Mouse (Mus musculus): Measurements from ENCODE around the gene Papss1. TPM values are rescaled to one million over a fixed set of nuclear protein-coding genes. Genes with fewer than 3 reads are reported as not detected.
A peak's percentile ranks its signal among the peaks of the same experiment; 100 is the strongest.

Gene Papss1
- polyA plus RNA-seq, 1 experiment from 2014 or later, result 93.7 TPM

GRCm38 (mm10) chr3:131634091-131634490 lies 69.5 kb downstream of the Papss1 start:
- no peak overlapping the region for H3K4me2 ChIP-seq (ENCODE audit: low read depth)
- WGBS, result 89% methylated on average over 2 of the region's 2 CpGs
- H3K9me3 ChIP-seq (ENCODE audit: control insufficient read depth, low read length), result no peaks in the 10 kb centered on the region
- H3K4me3 ChIP-seq (ENCODE audit: low read depth, low read length), result no peak overlapping the region
- no peak overlapping the region for H3K9ac ChIP-seq (ENCODE audit: low read length)
- no peaks in the 10 kb centered on the region for H3K27me3 ChIP-seq (ENCODE audit: control insufficient read depth, insufficient read depth, low read length)
- H3K27ac ChIP-seq (ENCODE audit: low read depth, low read length), result no peak overlapping the region
- no peaks in the 10 kb centered on the region for H3K36me3 ChIP-seq (ENCODE audit: control insufficient read depth, insufficient read depth, low read length)
- H3K4me1 ChIP-seq (ENCODE audit: control insufficient read depth, insufficient read depth, low read length), result peaks cover 15% of the 10 kb centered on the region
- DNase-seq (ENCODE audit: low spot score) (no peak), ATAC-seq (ENCODE audit: insufficient read depth, low FRiP score, low TSS enrichment) (no peak)

- H3K9ac ChIP-seq (ENCODE audit: low read length), result no peak overlapping the region
- H3K9me3 ChIP-seq (ENCODE audit: control insufficient read depth, low read length), result no peaks in the 10 kb centered on the region
- no peak for DNase-seq (ENCODE audit: low spot score)
- peaks cover 15% of the 10 kb centered on the region for H3K4me1 ChIP-seq (ENCODE audit: control insufficient read depth, insufficient read depth, low read length)
- ATAC-seq (ENCODE audit: insufficient read depth, low FRiP score, low TSS enrichment), result no peak
- H3K4me2 ChIP-seq (ENCODE audit: low read depth), result no peak overlapping the region
- H3K4me3 ChIP-seq (ENCODE audit: low read depth, low read length), result no peak overlapping the region
- no peaks in the 10 kb centered on the region for H3K27me3 ChIP-seq (ENCODE audit: control insufficient read depth, insufficient read depth, low read length)
- no peaks in the 10 kb centered on the region for H3K36me3 ChIP-seq (ENCODE audit: control insufficient read depth, insufficient read depth, low read length)
- no peak overlapping the region for H3K27ac ChIP-seq (ENCODE audit: low read depth, low read length)
- WGBS, result 34% methylated on average over 5 of the region's 5 CpGs
Measured at GRCm38 (mm10) chr3:131636126-131636525, 71.6 kb downstream of the Papss1 start.

- Histone ChIP-seq H3K4me1 (ENCODE audit: control insufficient read depth, insufficient read depth, low read length) (peaks cover 15% of the 10 kb centered on the region), H3K4me3 (ENCODE audit: low read depth, low read length) (no peak overlapping the region), H3K4me2 (ENCODE audit: low read depth) (no peak overlapping the region), H3K27ac (ENCODE audit: low read depth, low read length) (peak overlapping the region; percentile 20; the same call in 1 of the 2 replicates), H3K9ac (ENCODE audit: low read length) (no peak overlapping the region), H3K9me3 (ENCODE audit: control insufficient read depth, low read length) (no peaks in the 10 kb centered on the region), H3K27me3 (ENCODE audit: control insufficient read depth, insufficient read depth, low read length) (no peaks in the 10 kb centered on the region), H3K36me3 (ENCODE audit: control insufficient read depth, insufficient read depth, low read length) (no peaks in the 10 kb centered on the region)
- ATAC-seq (ENCODE audit: insufficient read depth, low FRiP score, low TSS enrichment) (no peak), DNase-seq (ENCODE audit: low spot score) (no peak)
- 81% methylated on average over 3 of the region's 3 CpGs for WGBS
Measured at GRCm38 (mm10) chr3:131637008-131637407, 72.4 kb downstream of the Papss1 start.

- Histone ChIP-seq H3K27me3 (ENCODE audit: control insufficient read depth, insufficient read depth, low read length) (no peaks in the 10 kb centered on the region), H3K27ac (ENCODE audit: low read depth, low read length) (peak overlapping the region; percentile 34; the same call in 1 of the 2 replicates), H3K4me2 (ENCODE audit: low read depth) (no peak overlapping the region), H3K36me3 (ENCODE audit: control insufficient read depth, insufficient read depth, low read length) (no peaks in the 10 kb centered on the region), H3K9ac (ENCODE audit: low read length) (no peak overlapping the region), H3K4me1 (ENCODE audit: control insufficient read depth, insufficient read depth, low read length) (peaks cover 15% of the 10 kb centered on the region), H3K4me3 (ENCODE audit: low read depth, low read length) (no peak overlapping the region), H3K9me3 (ENCODE audit: control insufficient read depth, low read length) (no peaks in the 10 kb centered on the region)
- 7% methylated on average over 10 of the region's 10 CpGs for WGBS
- ATAC-seq (ENCODE audit: insufficient read depth, low FRiP score, low TSS enrichment), result peak; percentile 75
- DNase-seq (ENCODE audit: low spot score), result peak; percentile 57
Measured at GRCm38 (mm10) chr3:131637664-131638063, 73.1 kb downstream of the Papss1 start.

GRCm38 (mm10) chr3:131638216-131638615 lies 73.6 kb downstream of the Papss1 start:
- ATAC-seq (ENCODE audit: insufficient read depth, low FRiP score, low TSS enrichment), result peak; percentile 54; the same call in 1 of the 2 replicates
- Histone ChIP-seq H3K4me3 (ENCODE audit: low read depth, low read length) (no peak overlapping the region), H3K9ac (ENCODE audit: low read length) (no peak overlapping the region), H3K4me1 (ENCODE audit: control insufficient read depth, insufficient read depth, low read length) (peaks cover 15% of the 10 kb centered on the region), H3K4me2 (ENCODE audit: low read depth) (no peak overlapping the region), H3K36me3 (ENCODE audit: control insufficient read depth, insufficient read depth, low read length) (no peaks in the 10 kb centered on the region), H3K27me3 (ENCODE audit: control insufficient read depth, insufficient read depth, low read length) (no peaks in the 10 kb centered on the region), H3K9me3 (ENCODE audit: control insufficient read depth, low read length) (no peaks in the 10 kb centered on the region), H3K27ac (ENCODE audit: low read depth, low read length) (no peak overlapping the region)
- no peak for DNase-seq (ENCODE audit: low spot score)
- WGBS, result 66% methylated on average over 7 of the region's 7 CpGs

GRCm38 (mm10) chr3:131642681-131643292 lies 78.2 kb downstream of the Papss1 start:
- Histone ChIP-seq H3K27ac (ENCODE audit: low read depth, low read length) (no peak overlapping the region), H3K9me3 (ENCODE audit: control insufficient read depth, low read length) (no peaks in the 10 kb centered on the region), H3K4me3 (ENCODE audit: low read depth, low read length) (no peak overlapping the region), H3K36me3 (ENCODE audit: control insufficient read depth, insufficient read depth, low read length) (no peaks in the 10 kb centered on the region), H3K4me2 (ENCODE audit: low read depth) (no peak overlapping the region), H3K9ac (ENCODE audit: low read length) (no peak overlapping the region), H3K4me1 (ENCODE audit: control insufficient read depth, insufficient read depth, low read length) (peaks cover 9% of the 10 kb centered on the region), H3K27me3 (ENCODE audit: control insufficient read depth, insufficient read depth, low read length) (no peaks in the 10 kb centered on the region)
- ATAC-seq (ENCODE audit: insufficient read depth, low FRiP score, low TSS enrichment) (no peak), DNase-seq (ENCODE audit: low spot score) (no peak)
- 94% methylated on average over 20 of the region's 20 CpGs for WGBS

- no peak for DNase-seq (ENCODE audit: low spot score)
- no peaks in the 10 kb centered on the region for H3K27me3 ChIP-seq (ENCODE audit: control insufficient read depth, insufficient read depth, low read length)
- H3K27ac ChIP-seq (ENCODE audit: low read depth, low read length), result no peak overlapping the region
- H3K4me2 ChIP-seq (ENCODE audit: low read depth), result no peak overlapping the region
- H3K9ac ChIP-seq (ENCODE audit: low read length), result no peak overlapping the region
- ATAC-seq (ENCODE audit: insufficient read depth, low FRiP score, low TSS enrichment), result no peak
- WGBS, result 91% methylated on average over 5 of the region's 5 CpGs
- no peaks in the 10 kb centered on the region for H3K9me3 ChIP-seq (ENCODE audit: control insufficient read depth, low read length)
- H3K36me3 ChIP-seq (ENCODE audit: control insufficient read depth, insufficient read depth, low read length), result no peaks in the 10 kb centered on the region
- H3K4me1 ChIP-seq (ENCODE audit: control insufficient read depth, insufficient read depth, low read length), result no peaks in the 10 kb centered on the region
- no peak overlapping the region for H3K4me3 ChIP-seq (ENCODE audit: low read depth, low read length)
Measured at GRCm38 (mm10) chr3:131645203-131645602, 80.6 kb downstream of the Papss1 start.

GRCm38 (mm10) chr3:131654366-131654765 lies 89.8 kb downstream of the Papss1 start:
- no peak overlapping the region for H3K9ac ChIP-seq (ENCODE audit: low read length)
- DNase-seq (ENCODE audit: low spot score) (no peak), ATAC-seq (ENCODE audit: insufficient read depth, low FRiP score, low TSS enrichment) (no peak)
- H3K36me3 ChIP-seq (ENCODE audit: control insufficient read depth, insufficient read depth, low read length), result no peaks in the 10 kb centered on the region
- H3K4me2 ChIP-seq (ENCODE audit: low read depth), result no peak overlapping the region
- H3K27ac ChIP-seq (ENCODE audit: low read depth, low read length), result no peak overlapping the region
- H3K4me3 ChIP-seq (ENCODE audit: low read depth, low read length), result no peak overlapping the region
- no peaks in the 10 kb centered on the region for H3K9me3 ChIP-seq (ENCODE audit: control insufficient read depth, low read length)
- H3K4me1 ChIP-seq (ENCODE audit: control insufficient read depth, insufficient read depth, low read length), result no peaks in the 10 kb centered on the region
- 87% methylated on average over 3 of the region's 3 CpGs for WGBS
- H3K27me3 ChIP-seq (ENCODE audit: control insufficient read depth, insufficient read depth, low read length), result no peaks in the 10 kb centered on the region

GRCm38 (mm10) chr3:131656032-131656431 lies 91.5 kb downstream of the Papss1 start:
- no peak overlapping the region for H3K4me2 ChIP-seq (ENCODE audit: low read depth)
- ATAC-seq (ENCODE audit: insufficient read depth, low FRiP score, low TSS enrichment) (no peak), DNase-seq (ENCODE audit: low spot score) (no peak)
- H3K9me3 ChIP-seq (ENCODE audit: control insufficient read depth, low read length), result no peaks in the 10 kb centered on the region
- no peak overlapping the region for H3K4me3 ChIP-seq (ENCODE audit: low read depth, low read length)
- H3K36me3 ChIP-seq (ENCODE audit: control insufficient read depth, insufficient read depth, low read length), result no peaks in the 10 kb centered on the region
- 72% methylated on average over 6 of the region's 6 CpGs for WGBS
- H3K9ac ChIP-seq (ENCODE audit: low read length), result no peak overlapping the region
- no peak overlapping the region for H3K27ac ChIP-seq (ENCODE audit: low read depth, low read length)
- no peaks in the 10 kb centered on the region for H3K4me1 ChIP-seq (ENCODE audit: control insufficient read depth, insufficient read depth, low read length)
- no peaks in the 10 kb centered on the region for H3K27me3 ChIP-seq (ENCODE audit: control insufficient read depth, insufficient read depth, low read length)

All from neural tube, embryonic 11.5 days (tissue).